Mouse (Mus musculus): ENCODE measurements around the gene Kirrel3.

DNA sequence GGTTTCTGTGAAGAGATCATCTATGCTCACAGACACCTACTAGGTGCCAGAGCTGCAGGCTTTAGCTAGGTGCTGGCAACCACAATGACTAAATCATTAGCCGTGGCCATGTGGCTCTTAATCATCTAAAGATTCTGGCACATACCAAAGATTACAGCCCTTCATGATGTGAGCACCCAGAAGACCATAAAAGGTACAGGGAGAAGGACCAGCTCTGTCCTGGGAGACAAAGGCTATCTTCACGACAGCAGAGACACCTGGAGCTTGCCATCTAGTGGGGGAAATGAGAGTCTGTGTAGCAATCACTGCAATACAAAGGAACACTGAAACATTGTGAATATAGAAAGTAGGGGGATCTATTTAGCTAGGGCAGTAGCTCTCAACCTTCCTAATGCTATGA is 262.3 kb downstream of the Kirrel3 start:
- TF ChIP-seq GATA1 (IDR thresholded peaks at IDR 0.05; ENCODE audit: low read length) (no peak), TAL1 (IDR thresholded peaks at IDR 0.05; ENCODE audit: low read length) (no peak)
